Mouse (Mus musculus) fibroblast of lung, adult 2 months (primary cell): ENCODE data around the gene Dpp10.

ENCODE experiments used
- DNase-seq: peaks from one replicate; pipeline ENCODE4 v3.0.0-alpha.2; 2011; ENCODE audit warnings: low read depth

Dpp10 gene

GRCm38 (mm10) chr1:124044925-124045640 is at the start of gene Dpp10:
Gene Dpp10 (minus strand): TSS chr1:124045559.
- DNase-seq: no peak

DNA sequence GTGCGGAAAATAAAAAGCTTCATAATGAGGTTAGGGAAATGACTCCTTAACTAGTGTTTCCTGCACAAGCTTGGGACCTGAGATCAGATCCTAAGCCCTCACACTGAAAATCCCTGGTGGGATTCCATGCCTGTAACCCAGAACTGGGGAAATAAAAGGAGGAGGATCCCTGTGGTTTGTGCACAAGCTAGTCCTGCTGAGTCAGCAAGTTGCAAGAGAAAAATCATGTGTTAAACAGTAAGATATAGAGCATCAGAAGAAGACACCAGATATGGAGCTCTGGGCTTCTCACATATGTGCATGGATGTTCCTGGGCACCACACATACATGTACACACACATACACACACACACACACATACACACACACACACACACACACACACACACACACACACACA is 3.2 kb upstream of the Dpp10 start:
- no peak for DNase-seq

DNA sequence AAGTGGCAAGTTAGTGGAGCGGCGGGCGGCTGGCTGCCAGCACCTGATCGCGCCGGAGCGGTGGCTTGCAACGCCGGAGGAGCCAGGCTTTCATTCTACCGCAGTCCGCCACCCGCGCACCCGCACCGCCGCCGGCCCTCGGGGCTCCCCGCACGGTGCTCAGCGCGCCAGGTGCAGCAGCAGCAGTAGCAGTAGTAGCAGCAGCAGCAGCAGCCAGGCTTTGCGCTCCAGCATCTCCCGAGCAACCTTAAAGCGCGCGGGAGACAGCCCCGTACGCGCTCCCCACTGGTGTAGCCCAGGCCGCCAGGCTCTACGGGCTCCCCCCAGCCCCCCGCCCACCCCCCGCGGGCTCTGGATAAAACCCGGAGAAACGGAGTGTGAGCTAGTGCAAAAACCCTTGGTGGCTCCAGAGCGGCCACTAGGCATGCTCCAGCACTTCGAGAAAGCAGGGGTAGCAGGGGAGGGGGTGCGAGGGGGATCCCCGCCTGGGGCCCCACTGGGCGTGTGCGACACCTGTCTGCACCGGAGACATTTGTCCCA is 472 bp upstream of the Dpp10 start:
- DNase-seq: no peak

GRCm38 (mm10) chr1:124044161-124044560 is 1.2 kb downstream of the Dpp10 start:
- DNase-seq: no peak

DNA sequence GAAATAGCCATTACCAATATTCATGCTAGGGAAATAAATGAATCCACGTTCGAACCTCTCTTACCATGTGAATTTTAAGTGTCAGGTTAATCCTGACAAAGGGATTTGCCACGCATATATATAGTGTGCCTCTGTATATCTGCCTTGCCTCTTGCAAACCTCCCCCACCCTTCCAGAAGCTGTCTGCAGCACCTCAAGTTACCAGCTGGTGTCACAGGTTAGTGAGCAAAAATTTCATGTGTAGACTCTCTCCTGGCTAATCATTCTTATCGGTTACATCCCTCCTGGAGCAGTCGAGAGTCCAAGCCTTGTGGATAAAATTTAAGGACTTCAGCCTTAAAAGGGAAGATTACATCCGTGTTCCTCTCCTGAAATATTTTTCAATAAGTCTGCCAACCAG is 1.9 kb downstream of the Dpp10 start:
- DNase-seq: no peak

DNA sequence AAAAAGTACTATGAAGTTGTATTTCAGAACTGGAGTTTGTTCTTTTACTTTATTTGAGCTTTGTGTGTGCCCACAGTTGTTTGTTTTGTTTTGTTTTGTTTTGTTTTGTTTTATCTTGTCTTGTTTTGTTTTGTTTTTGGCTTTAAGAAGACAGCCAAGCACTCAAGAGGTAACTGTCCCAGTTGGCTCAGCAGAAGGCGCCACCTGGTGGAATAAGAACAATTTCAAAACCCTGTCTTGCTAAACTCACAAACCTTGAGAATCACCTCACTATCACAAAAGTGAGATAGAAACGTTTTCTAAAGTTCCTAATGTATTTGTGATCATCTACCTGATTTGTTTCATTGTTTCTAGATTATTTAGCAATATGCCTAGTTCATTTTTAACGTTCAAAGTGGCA is 3.8 kb downstream of the Dpp10 start:
- no peak for DNase-seq

DNA sequence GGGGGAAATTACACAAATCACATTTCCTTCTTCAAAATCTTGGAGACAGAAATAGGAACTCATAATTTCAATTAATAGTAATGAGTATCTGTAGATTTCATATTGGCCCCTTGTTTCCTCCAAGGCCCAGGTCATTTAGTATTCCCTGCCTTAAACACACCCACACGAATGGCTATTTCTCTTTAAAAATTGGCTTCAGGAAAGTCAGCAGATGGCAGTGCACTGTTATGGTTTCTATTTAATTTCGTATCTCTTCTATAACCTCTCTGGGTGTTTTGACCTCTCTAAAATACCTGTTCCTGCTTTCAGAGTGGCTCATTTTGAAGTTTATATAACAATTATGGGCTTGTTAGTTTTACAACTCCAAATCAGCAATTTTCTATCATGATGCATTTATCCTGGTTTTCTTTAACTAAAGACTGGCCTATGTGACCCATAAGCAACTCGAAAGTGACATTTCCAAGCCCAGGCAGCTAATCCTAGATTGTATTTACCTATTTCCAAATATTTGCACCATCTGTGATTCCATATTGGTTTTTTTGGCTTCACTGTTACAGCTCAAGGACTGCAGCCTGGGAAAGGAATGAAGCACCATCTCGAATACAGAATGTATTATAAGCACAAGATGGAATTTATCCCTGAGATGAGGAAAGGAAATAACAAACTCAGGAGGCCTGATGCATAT is 9.9 kb downstream of the Dpp10 start:
- DNase-seq: no peak

DNA sequence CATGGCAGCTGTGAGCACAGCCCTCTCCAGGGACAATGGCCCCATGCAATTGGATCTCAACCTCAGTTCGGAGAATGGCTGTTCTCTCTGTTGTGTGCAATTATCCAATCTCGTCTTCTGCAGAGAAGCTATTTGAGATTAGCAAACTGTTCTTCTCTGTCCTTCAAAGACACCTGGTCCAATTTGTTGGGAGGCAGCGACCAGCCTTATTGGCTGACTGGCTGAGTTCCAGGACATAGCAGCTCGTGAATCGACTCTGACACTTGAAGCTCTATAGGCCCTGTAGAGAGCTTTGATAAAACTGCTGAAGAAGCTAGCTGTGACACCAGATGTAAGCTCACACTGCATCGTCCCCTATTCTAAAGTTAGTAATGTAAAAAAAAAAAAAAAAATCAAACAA is 12.7 kb downstream of the Dpp10 start:
- DNase-seq: no peak

GRCm38 (mm10) chr1:124031968-124032367 is 13.4 kb downstream of the Dpp10 start:
- no peak for DNase-seq

DNA sequence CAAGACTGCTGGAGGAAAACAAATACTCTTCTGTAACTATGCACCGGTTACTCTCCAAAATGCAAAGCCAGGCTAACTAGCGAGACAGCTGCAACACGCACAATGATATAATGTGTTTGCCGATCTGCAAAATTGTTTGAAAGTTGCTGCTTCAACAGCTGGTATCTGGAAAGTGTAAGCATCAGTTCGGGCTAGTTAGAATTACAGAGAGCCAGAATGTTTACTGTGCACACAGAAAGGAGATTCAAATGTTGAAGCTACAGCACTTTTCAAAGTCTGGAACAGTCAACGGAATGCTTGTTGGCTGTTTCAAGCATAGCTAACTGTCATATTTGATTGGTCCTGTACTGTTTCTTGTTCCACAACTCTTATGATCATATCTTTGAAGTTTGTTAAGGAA is 42.6 kb downstream of the Dpp10 start:
- no peak for DNase-seq

- no peak for DNase-seq
These were observed 49.6 kb downstream of the Dpp10 start for GRCm38 (mm10) chr1:123995780-123996179.

- DNase-seq: no peak
These were observed 59.9 kb downstream of the Dpp10 start for GRCm38 (mm10) chr1:123985324-123986024.

DNA sequence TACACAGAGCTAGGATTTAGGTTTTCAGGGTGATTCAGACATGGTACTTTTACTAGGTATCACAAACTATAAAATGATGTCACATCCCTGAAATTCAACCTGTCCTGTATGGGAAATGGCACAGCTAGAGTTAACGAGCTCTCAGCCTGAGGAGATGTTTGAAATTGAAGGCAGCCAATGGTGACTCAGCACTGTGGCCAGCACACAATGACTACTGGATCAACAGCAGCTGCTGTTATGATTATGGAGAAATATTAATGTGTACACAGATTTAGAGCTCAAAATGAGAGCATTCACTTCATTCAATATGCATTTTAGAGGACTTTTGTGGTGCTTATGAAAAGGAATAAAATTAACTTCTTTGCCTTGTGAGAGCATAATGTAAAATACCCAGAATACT is 66.8 kb downstream of the Dpp10 start:
- DNase-seq: no peak

- DNase-seq: no peak
These were observed 70.7 kb downstream of the Dpp10 start for GRCm38 (mm10) chr1:123974621-123975020.

GRCm38 (mm10) chr1:123946149-123946548 is 99.2 kb downstream of the Dpp10 start:
- DNase-seq: no peak

GRCm38 (mm10) chr1:123940826-123941225 is 104.5 kb downstream of the Dpp10 start:
- DNase-seq: no peak

DNA sequence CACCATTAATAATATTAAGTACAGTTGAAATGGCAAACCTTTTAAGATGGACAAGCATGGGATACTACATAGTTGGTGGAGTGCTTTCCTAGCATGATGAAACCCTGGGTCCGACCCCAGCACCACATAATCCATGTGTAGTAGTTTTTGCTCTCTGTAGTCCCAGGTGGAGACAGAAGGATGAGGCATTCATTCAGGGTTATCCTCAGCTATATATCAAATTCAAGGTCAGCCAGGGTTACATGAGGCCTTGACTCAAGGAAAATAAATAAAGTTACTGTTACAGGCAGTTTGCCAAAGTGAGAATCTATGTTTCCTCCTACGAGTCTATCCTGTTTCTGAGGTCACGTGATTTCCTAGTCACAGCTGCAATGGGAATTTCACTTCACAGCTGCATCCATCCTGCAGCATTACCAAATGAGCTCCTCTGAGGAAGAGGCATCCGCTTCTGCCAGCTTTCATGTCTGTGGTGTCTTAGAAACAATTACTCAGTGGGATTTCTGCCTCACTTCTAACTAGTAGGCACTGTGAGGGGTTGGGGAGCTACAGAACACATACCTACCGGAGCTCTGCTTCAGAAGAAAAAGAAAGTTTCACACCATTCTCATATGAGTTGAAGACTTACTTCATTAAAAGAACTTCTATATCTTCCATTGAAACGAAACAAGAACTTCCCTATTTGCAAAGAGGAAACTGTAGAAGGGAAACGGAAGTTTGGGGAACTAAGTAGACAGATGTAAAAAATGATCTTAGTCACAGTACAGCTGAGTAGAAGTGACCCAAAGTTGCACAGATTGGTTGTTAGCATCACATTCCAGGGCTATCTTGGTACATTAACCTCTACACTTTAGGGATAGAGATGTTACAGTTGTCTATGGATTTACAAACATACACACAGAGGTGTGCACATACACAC is 111.3 kb downstream of the Dpp10 start:
- no peak for DNase-seq

DNA sequence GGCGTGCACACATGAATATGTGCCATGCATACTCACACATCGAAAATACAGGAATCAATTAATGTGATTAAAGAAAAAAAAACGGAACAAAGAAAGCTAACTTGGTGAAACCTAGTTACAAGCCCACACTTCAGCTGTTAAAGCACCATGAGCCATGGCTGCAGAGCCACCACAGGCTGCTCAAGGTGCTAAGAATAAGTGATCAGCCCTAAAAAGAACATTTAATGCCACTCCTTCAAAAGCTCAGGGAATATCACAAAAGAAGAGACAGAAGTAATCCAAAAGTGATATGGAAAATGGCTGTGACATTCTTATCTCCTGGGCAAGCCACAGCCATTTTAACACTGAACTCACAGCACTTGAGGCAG is 117.4 kb downstream of the Dpp10 start:
- no peak for DNase-seq

DNA sequence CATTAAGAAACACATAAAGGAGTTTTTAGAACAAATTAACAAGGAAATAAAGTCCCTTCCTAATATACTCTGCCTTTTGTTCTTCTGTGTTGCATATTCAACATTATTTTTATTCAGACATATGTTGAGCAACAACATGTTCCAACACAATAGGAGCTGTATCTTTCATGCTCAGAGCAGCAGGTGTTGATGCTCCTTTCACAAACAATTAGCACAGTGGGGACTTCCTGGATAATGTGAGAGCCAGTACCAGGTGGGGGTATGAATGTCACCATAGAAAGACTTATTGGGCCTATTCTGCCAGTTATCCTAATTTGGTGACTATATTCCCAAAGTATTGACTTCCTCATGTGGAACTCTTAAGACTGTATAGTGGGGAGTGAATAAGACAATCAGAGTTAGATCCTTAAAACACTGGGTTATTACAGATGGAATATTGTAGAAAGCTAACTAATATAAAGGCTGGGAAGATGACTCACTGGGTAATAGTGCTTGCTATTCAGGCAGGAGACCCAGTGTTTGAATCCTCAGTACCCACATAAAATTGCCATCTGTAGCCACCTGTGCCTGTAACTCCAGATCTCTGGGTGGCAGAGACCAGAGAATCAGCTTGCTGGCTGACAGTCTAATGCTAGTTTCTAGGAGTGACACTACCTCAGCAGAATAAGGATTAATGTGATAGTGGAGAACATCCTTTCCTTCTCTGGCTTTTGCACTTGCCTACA is 117.9 kb downstream of the Dpp10 start:
- no peak for DNase-seq

DNA sequence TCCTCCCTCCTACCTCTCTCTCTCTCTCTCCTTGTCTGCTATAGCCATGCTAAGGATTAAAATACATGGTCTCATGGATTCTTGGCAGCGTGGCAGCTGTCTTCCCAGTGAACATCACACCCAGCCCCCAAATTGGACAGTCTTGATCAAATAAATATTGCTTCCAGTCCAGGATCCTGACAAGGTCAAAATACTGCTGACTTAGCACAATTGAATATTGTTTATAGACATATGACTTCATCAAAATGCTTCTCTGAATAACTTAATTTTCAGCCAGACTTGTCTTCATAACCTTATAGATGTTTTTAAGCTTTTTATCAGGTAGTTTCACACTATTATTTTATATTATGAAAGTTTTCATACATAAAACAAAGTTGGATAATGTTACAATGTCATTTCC is 120.5 kb downstream of the Dpp10 start:
- no peak for DNase-seq

DNA sequence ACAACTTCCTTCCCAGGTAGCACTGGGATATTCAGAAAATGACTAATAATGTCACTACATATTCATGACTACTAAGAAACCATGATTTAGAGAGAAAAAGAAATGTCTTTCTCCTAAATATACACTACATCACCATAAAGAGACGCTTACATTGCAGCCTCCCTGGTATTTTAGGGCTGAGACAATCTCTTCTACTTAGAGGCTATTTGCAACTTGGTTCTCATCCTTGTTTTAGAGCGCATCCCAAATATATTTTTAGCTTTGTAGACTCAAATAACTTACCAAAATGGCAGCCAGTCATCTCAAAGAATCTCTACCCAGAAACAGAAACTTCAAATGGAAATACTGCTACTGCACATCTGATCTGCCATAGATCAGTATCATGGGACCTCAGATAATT is 121.5 kb downstream of the Dpp10 start:
- no peak for DNase-seq
